Mouse (Mus musculus): Measurements from ENCODE around the gene Cela3a.

Cela3a gene

GRCm38 (mm10) chr4:137371596-137372523, 37.7 kb downstream of the Cela3a start:
- 89% methylated on average over 16 of the region's 16 CpGs for WGBS

- 5% methylated on average over 28 of the region's 29 CpGs for WGBS
Observed at GRCm38 (mm10) chr4:137369954-137370750, 39.4 kb downstream of the Cela3a start.

- WGBS: 32% methylated on average over 1 of the region's 1 CpGs
Observed at GRCm38 (mm10) chr4:137368198-137368597, 41.4 kb downstream of the Cela3a start.

GRCm38 (mm10) chr4:137367275-137368088, 42.1 kb downstream of the Cela3a start:
- WGBS: 27% methylated on average over 5 of the region's 5 CpGs

- WGBS: 89% methylated on average over 4 of the region's 4 CpGs
Observed at GRCm38 (mm10) chr4:137366097-137366496, 43.5 kb downstream of the Cela3a start.

GRCm38 (mm10) chr4:137365356-137366062, 44.1 kb downstream of the Cela3a start:
- 87% methylated on average over 19 of the region's 19 CpGs for WGBS

- 94% methylated on average over 6 of the region's 6 CpGs for WGBS
Observed at GRCm38 (mm10) chr4:137364826-137365225, 44.8 kb downstream of the Cela3a start.

- 76% methylated on average over 3 of the region's 3 CpGs for WGBS
Observed at GRCm38 (mm10) chr4:137360996-137361395, 48.6 kb downstream of the Cela3a start.

GRCm38 (mm10) chr4:137358291-137359002, 51.1 kb downstream of the Cela3a start:
- 46% methylated on average over 14 of the region's 14 CpGs for WGBS

- WGBS: 2% methylated on average over 44 of the region's 44 CpGs
Observed at GRCm38 (mm10) chr4:137357517-137358254, 51.9 kb downstream of the Cela3a start, which contains the start of gene Cdc42. Gene Cdc42 (minus strand): TSS chr4:137357720.

GRCm38 (mm10) chr4:137356674-137357510, 52.7 kb downstream of the Cela3a start:
- WGBS: under 1% methylated on average over 34 of the region's 90 CpGs
